Mouse (Mus musculus): ENCODE results near the gene Agtpbp1.

DNA sequence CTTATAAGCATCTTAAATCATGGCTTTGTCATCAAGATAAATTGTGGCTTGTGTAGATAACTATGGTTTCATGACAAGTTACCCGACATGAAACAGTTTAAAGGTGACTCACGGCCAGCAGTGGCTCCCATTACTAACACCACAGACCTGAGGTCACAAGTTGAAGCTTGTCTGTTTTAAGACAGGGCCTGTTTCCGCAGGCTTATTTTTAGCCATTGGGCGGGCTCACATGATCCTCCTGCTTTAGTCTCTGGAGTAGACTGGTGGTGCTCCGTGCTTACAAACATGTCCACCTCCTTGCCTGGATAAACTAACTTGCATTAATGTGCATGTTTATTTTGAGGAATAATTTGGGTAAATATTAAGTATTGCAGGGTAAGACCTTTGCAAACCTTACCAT is 39.9 kb upstream of the Agtpbp1 start:
- TF ChIP-seq CTCF (IDR thresholded peaks at IDR 0.05; ENCODE audit: borderline replicate concordance, insufficient read depth, low read length) (no peak), POLR2A (IDR thresholded peaks at IDR 0.05; ENCODE audit: low read depth, low read length) (no peak)
